Mouse (Mus musculus) urinary bladder, postnatal 14 days (tissue): Measurements from ENCODE around the gene E330017A01Rik.

ENCODE experiments used
- DNase-seq: peaks from one replicate; pipeline ENCODE4 v3.0.0; 2021; ENCODE audit warnings: low spot score

The E330017A01Rik gene

DNA sequence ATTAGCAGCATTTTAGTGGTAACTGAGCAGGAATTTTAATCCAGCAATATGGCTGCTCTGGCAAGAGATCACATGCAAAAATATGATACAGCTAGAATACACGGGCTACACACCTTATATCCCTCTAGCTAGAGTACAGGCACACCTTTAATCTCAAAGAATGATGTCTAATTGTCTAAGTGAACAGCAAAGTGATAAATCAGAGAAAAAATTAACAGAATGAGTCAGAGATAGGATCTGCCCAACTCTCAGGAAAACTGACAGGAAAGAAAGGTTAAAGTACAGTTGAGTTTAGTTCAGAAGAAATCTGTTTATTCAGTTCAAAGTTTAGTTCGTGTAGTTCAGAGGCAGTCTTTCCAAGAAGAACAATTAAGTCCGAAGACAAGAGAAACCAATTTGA lies 47.2 kb downstream of the E330017A01Rik start:
- DNase-seq: no peak

DNA sequence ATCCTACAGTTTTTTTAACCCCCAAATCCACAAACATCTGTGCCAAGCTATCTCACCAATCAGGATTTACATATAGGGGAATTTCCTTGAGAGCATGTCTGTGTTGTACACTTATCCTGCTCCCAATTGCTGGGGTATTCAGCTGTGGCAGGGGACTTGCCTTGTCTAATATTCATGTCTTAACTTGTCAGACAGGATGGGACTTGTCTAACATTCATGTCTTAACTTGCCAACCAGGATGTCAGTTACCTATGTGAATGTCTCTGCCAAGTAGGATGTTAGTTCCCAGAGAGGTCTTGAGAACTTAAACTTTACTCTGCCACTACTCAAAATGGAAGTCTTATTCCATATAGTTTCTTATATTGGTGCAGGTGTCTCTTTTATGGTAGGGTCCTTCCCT lies 49.1 kb downstream of the E330017A01Rik start:
- no peak for DNase-seq
